Mouse (Mus musculus) left cerebral cortex, adult 11 months (tissue): ENCODE measurements around the gene Cd55.
"Not testable (repeated sequence)": the region's sequence is repeated elsewhere in the genome, so short reads cannot be mapped to it uniquely, and the experiment has no call there.

Experiments
- DNase-seq: peaks from one replicate; pipeline ENCODE4 v3.0.0; 2022; ENCODE audit warnings: low spot score

Gene Cd55

GRCm38 (mm10) chr1:130462084-130462861 lies at the start of gene Cd55:
Cd55 (minus strand) TSS chr1:130462744.
- peak; percentile 61 for DNase-seq

- no peak for DNase-seq
Observed at GRCm38 (mm10) chr1:130511823-130512370, 49.4 kb upstream of the Cd55 start.

DNA sequence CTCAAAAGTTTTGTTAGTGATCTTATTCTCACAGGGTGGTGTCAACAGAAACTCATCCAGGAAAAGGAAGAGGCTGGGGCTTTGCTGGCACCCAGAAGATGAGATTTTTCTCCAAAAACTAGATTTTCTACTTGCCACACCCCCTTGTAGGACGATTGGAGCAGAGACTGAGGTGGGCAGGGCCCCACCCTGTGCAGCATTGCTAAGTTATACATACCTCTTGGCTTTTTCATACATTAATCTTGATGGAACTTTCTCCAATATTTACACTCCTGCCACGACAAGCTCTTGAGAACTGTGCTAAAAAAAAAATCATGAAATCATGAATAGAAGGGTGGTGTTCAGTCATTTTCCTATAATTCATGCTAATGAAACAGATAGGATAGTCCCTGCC lies 46.4 kb upstream of the Cd55 start:
- no peak for DNase-seq

GRCm38 (mm10) chr1:130508030-130508956 lies 45.7 kb upstream of the Cd55 start:
- no peak for DNase-seq

DNA sequence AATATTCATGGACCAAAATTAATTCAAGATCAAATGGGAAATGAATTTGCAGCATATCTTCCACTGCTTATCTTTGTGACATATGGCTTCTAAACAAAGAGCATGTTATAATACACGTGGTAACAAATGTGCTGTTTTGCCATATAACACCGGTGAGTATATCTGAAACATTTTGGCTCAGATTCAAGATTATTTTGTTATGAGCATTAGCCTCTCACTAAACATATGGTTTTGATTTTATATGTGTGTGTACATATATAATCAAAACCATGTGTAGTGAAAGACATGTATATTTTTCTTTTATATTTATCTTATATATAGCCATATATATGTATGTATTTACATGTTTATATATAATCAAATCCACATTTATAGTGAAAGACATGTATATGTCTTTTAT lies 44.9 kb upstream of the Cd55 start:
- no peak for DNase-seq

DNA sequence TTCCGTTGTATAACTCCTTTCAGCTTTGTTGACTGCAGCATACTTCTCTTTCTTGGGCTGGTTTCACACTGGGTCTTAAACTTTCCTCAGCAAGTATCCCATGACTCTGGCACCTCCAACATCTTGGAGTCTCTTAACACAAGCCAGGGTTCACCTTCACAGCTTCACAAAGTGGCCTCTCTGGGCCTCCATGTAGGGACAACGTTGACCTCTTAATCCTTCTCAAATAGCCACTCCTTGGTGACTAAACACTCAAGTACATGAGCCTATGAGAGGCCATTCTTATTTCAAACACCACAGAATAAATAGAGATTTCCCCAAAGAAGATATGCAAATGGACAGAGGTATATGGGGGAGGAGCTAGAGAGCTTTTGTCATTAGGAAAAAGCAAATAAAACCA lies 37.4 kb upstream of the Cd55 start:
- DNase-seq = no peak

DNA sequence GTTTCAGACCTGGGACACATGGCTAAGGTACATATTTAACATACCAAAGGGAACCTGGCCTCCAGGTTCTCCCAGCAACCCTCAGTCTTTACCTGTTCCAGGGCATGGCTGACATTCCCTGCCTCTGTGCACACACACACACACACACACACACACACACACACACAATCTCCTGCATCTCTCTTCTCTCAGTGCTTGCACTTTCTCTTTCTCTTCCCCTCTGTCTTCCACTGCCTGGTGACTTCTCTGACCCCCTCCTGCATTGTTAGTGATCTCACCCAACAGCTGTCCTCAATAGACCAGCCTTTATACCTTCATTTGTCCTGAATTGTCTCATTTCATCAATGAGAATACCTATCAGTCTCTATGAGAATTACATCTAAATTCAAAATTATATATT lies 35.8 kb upstream of the Cd55 start:
- no peak for DNase-seq

DNA sequence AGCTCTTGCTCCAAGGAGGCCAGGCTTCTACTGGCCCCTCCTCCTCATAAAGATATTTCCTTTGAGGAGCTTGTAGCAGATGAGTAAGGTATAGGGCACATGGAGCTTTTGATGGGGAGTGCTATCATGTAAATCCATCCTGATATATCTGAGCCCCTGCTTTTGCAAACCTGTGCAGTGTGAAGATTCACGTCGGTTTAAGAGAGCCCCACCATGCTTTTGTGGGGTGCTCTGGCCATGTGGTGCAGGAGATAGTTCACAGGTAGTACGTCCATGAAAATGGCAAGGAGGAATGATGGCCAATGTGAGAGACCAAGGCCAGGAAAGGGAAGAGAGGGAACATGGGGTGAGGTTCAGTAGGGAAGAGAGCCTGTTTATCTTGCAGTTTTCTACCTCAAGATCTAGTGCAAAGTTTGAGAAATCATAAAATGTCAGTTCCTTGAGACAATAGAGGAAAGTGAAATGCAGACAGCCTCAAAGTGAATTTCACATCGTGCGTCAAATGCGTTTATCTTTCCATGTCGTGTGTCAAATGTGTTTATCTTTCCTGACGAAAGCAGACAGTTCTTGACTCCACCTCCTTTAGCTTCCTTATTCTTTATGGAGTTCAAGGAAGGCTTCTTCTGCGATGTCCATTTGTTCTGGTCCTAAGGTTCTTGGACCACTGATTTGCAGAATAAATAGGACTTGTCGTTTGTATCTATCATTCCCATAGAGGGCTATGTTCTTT lies 24.4 kb upstream of the Cd55 start:
- no peak for DNase-seq

- no peak for DNase-seq
Observed at GRCm38 (mm10) chr1:130485828-130486620, 23.5 kb upstream of the Cd55 start.

- no peak for DNase-seq
Observed at GRCm38 (mm10) chr1:130485376-130485775, 22.8 kb upstream of the Cd55 start.

GRCm38 (mm10) chr1:130474936-130475335 lies 12.4 kb upstream of the Cd55 start:
- no peak for DNase-seq

DNA sequence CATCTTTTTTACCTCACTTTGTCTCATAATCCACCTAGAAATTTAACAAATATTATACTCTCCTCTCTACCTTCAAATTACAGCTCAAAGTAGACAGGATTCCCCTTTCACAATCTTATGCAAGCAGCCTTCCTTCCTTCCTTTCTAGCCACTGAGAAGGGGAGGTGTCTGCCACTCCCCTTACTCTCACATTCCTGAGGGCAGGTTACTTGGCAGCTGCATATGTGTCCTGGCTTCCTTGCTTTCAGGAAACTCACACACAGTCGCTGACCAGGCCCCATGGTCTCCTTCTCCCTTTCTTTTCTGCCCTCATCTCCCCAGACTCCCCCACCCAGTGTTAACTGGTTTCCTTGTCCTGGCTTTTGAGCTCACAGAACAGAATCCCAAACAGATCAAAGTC lies 11.7 kb upstream of the Cd55 start:
- no peak for DNase-seq

GRCm38 (mm10) chr1:130470074-130470473 lies 7.5 kb upstream of the Cd55 start:
- DNase-seq = no peak

GRCm38 (mm10) chr1:130467453-130467852 lies 4.9 kb upstream of the Cd55 start:
- DNase-seq = no peak

- no peak for DNase-seq
Observed at GRCm38 (mm10) chr1:130464173-130464572, 1.6 kb upstream of the Cd55 start.

- DNase-seq = no peak
Observed at GRCm38 (mm10) chr1:130462867-130463266, 323 bp upstream of the Cd55 start.

- DNase-seq = no peak
Observed at GRCm38 (mm10) chr1:130455111-130455510, 7.4 kb downstream of the Cd55 start.

DNA sequence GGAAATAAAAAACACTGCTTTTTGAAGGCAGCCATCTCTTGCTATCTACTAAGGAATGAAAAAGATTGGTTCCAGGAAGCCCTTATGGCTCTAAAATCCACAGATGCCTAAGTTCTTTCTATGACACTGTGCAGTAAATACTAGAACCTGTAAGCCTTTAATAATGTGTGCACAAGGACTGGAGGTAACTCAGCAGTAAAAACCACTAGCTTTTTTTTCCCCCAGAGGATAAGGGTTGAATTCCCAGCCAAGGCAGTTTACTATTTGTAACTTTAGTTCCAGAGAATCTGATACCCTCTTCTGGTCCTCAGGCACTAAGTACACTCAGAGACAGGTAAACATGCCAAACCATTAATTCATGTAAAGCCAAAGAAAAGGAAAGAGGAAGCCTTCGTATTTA lies 19.6 kb downstream of the Cd55 start:
- DNase-seq = not testable (repeated sequence)

- no peak for DNase-seq
Observed at GRCm38 (mm10) chr1:130430920-130431319, 31.6 kb downstream of the Cd55 start.

- not testable (repeated sequence) for DNase-seq
Observed at GRCm38 (mm10) chr1:130428667-130429066, 33.9 kb downstream of the Cd55 start.

GRCm38 (mm10) chr1:130427175-130427853 lies 35.2 kb downstream of the Cd55 start:
- DNase-seq = not testable (repeated sequence)
